Mouse (Mus musculus): ENCODE data around the gene C9orf72.
"Not testable (repeated sequence)": the region's sequence is repeated elsewhere in the genome, so short reads cannot be mapped to it uniquely, and the experiment has no call there.

GRCm38 (mm10) chr4:35238240-35238639 lies 12.3 kb upstream of the C9orf72 start:
- not testable (repeated sequence) for TF ChIP-seq POLR2A (IDR thresholded peaks at IDR 0.05; ENCODE audit: borderline replicate concordance, control insufficient read depth, low read depth, low read length); CTCF (IDR thresholded peaks at IDR 0.05; ENCODE audit: control insufficient read depth, insufficient read depth, low read length)
